15 mouse cellular contexts compared by ENCODE assay signal in genomic region chr9:52186296-52186941, GRCm38 (mm10).
"Had no signal": no experiment of that assay in that cellular context is flagged by ENCODE, and none has a peak within 500 bp of the region (broad histone marks: within the 10 kb centered on the region; RNA-seq: fewer than 3 reads in every experiment).

No protein-coding gene starts in this region.

- H3K9me3 ChIP-seq: kidney, embryonic 15.5 days; neural tube, embryonic 15.5 days had no signal

- H3K4me1 ChIP-seq: kidney, embryonic 15.5 days had no signal

- H3K9ac ChIP-seq: kidney, embryonic 15.5 days; limb, embryonic 12.5 days; liver, embryonic 14.5 days; midbrain, embryonic 13.5 days; neural tube, embryonic 15.5 days had no signal

- H3K27me3 ChIP-seq: kidney, embryonic 15.5 days; limb, embryonic 12.5 days; midbrain, embryonic 13.5 days; neural tube, embryonic 15.5 days had no signal

- DNase-seq: kidney, adult 11 months; layer of hippocampus, adult 9-11 months; layer of hippocampus, postnatal 36 days; liver; lung, adult 2 months; lung, postnatal 36 days; thymus, postnatal 4 days had no signal

- H3K4me2 ChIP-seq: kidney, embryonic 15.5 days; limb, embryonic 12.5 days; midbrain, embryonic 13.5 days; neural tube, embryonic 15.5 days had no signal

- H3K27ac ChIP-seq: kidney, embryonic 15.5 days; limb, embryonic 12.5 days; liver, embryonic 14.5 days; midbrain, embryonic 13.5 days; neural tube, embryonic 15.5 days; stomach, postnatal 0 days had no signal

- H3K36me3 ChIP-seq: kidney, embryonic 15.5 days; limb, embryonic 12.5 days; midbrain, embryonic 13.5 days; neural tube, embryonic 15.5 days had no signal

- ATAC-seq: lung, postnatal 0 days; midbrain, embryonic 13.5 days had no signal

- H3K4me3 ChIP-seq: kidney, embryonic 15.5 days; limb, embryonic 12.5 days; midbrain, embryonic 13.5 days; myocyte; neural tube, embryonic 15.5 days had no signal
